Mouse (Mus musculus): ENCODE results near the gene Tank. TPM values are rescaled to one million over a fixed set of nuclear protein-coding genes. Genes with fewer than 3 reads are reported as not detected.

Gene Tank
- polyA plus RNA-seq (2015; fragmentation: Nextera tagmentation; extraction: Ambion mirVana), result 25.7 and 26.7 TPM in 2 replicates

GRCm38 (mm10) chr2:61578433-61578832 is at the start of gene Tank:
Gene Tank (plus strand): TSS chr2:61578585.

Other genes with a start within 250 kb of the Tank start
- gene Psmd14, start 133.1 kb downstream of the Tank start, polyA plus RNA-seq (2015; fragmentation: Nextera tagmentation; extraction: Ambion mirVana), result 145 and 152 TPM in 2 replicates
- gene Tbr1, start 224.3 kb downstream of the Tank start, polyA plus RNA-seq (2015; fragmentation: Nextera tagmentation; extraction: Ambion mirVana), result not detected in 2 replicates